Mouse (Mus musculus) thymus, postnatal 0 days (tissue): ENCODE measurements around the gene Tmem165. TPM values are rescaled to one million over a fixed set of nuclear protein-coding genes. Genes with fewer than 3 reads are reported as not detected.

Experiments used
- DNase-seq: peaks from one replicate; pipeline ENCODE4 v3.0.0-alpha.2; 2015; ENCODE audit warnings: low spot score
- polyA plus RNA-seq: library from polyadenylated mRNA; unstranded; fragments of >200 nt; fragmentation: Nextera tagmentation; extraction: Ambion mirVana; gene quantifications from 2 replicates; pipeline ENCODE4 v1.2.1, GENCODE M21; 2015

Gene Tmem165
- polyA plus RNA-seq = 59.3 and 73.1 TPM in 2 replicates

DNA sequence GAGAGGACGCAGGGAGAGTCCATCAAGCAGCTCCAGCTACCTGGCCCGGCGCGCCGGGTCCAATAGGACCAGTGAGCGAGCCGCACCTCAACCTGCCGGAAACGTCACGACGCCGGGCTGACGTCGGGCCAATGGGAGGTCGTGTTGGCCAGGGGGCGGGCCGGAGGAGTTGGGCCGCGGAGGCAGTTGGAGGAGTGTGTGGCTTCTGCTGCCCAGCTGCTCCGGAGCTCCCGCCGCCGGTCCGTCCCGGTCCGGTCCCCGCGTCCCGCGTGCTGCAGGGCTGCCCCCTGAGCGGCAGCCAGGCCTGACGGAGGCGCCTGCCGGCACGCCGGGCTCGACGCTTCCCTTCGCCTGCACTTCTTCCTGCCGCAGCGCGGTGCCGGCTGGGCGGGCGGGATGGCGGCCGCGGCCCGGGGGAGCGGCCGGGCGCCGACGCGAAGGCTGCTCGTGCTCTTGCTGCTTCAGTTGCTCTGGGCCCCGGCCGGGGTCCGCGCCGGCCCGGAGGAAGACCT is at the start of gene Tmem165:
Gene Tmem165, plus strand, starts transcription at position 131 of the 512 bp plus-strand sequence.
- DNase-seq = peak; percentile 90

DNA sequence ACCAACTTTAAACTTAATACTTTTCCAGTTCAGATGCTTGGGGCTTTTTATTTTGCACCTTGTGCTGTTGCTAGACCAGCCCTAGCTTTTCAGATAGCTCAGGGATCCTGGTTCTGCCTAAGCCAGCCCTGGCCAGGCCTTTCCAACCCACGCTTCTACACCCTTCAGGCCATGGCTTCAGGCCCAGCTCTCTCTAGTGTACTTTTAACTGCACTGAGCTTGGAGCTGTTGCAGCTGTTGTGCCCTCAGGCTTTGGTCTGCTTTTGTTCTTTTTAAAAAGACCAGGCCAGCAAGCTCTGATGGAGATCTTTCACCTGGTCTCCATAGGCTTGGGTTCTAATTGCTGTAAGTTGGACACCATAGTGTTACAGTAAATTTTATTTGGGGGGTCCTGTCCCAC is 48.0 kb upstream of the Tmem165 start:
- no peak for DNase-seq

DNA sequence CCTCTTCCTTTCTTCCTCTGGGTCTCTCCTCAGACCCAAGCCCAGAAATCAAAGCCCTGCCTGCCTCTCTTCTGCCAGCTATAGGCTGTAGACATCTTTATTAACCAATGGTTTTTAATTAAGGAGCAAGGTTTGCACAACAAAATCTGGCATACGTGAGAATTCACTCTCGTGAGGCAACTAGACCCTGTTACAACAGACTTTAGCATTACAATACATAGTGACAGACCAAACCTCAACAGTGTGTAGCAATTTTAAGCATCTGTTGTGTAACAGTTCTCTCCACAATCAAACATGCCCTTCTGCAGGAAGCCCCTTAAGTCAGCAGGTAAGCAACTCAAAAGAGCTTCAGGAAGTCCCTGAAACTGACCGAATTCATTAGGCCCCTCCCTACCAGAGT is 47.4 kb upstream of the Tmem165 start:
- no peak for DNase-seq

GRCm38 (mm10) chr5:76137586-76137985 is 46.1 kb upstream of the Tmem165 start:
- DNase-seq = no peak

DNA sequence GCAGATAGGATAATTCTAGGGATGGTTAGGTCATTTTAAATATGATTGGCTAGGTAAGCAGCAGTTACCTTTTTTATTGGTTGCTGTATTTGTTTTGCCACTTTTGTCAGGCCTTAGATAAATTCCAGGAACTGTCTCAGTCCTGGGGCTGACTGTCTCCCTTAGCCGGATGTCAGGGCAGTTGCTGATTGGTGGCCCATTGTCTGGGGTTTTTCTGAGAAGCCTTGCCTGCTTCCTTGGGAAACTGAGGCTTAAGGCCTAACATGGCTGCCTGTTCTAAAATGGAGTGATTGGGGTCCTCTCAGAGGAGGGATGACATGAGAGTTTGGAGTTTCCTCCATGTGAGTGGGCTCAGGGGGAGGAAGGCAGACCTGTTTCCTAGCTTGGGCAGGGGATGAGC is 45.6 kb upstream of the Tmem165 start:
- no peak for DNase-seq

- no peak for DNase-seq
These were observed 45.2 kb upstream of the Tmem165 start for GRCm38 (mm10) chr5:76138512-76138911.

GRCm38 (mm10) chr5:76139171-76139671 is 44.5 kb upstream of the Tmem165 start:
- DNase-seq = no peak

GRCm38 (mm10) chr5:76139808-76140729 is 43.6 kb upstream of the Tmem165 start, which contains the start of gene Srd5a3:
Gene Srd5a3, plus strand, starts transcription at chr5:76140271.
- peak; percentile 98 for DNase-seq

DNA sequence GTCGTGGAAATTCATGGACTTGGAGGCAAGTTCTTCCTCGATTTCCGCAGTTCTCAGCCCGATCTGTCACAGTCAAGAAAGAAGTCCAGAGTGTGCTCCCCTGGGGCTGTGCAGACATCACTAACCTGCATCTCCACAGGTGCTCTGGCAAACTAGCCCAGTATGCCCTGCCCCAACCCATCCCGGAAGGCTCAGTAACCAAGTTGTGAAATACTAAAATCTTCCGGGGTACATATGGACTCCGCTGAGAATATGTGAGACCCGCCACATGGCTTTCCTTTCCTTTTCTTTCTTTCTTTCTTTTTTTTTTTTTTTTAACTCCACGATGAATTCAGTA is 43.0 kb upstream of the Tmem165 start:
- DNase-seq = no peak

GRCm38 (mm10) chr5:76143356-76143755 is 40.3 kb upstream of the Tmem165 start:
- DNase-seq = no peak

DNA sequence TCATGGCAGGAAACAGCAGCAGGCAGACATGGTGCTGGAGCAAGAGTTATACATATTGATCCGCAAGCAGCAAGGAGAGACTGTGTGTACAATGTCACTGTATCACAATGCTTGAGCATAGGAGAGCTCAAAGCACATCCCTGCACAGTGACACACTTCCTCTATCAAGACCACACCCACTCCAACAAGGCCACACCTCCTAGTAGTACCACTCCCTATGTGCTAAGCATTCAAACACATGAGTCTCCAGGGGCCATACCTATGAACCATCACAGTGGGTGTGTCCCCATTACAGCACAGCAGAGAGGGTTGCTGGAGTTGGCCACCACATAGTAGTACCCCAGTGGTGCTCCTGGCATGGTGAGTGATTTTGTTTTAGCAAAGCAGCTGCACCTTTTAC is 37.3 kb upstream of the Tmem165 start:
- no peak for DNase-seq

DNA sequence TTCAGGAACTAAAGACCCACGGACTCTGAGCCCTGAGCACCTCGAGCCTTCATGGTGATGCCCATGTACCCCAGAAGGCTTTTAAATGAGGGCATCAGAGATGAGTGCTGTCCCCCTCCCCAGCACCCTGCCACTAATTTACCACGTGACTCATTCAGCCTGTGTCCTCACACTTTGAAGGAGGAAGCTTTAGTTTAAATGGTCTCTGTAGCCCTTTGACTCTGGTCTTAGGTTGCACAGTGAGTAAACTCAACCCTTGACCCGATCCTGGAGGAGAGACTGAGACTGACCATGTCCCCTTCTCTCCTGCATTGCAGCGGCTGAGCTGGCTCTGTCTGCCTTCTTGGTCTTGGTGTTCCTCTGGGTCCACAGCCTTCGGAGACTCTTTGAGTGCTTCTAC is 34.2 kb upstream of the Tmem165 start:
- no peak for DNase-seq

- DNase-seq = no peak
These were observed 30.7 kb upstream of the Tmem165 start for GRCm38 (mm10) chr5:76152956-76153355.

DNA sequence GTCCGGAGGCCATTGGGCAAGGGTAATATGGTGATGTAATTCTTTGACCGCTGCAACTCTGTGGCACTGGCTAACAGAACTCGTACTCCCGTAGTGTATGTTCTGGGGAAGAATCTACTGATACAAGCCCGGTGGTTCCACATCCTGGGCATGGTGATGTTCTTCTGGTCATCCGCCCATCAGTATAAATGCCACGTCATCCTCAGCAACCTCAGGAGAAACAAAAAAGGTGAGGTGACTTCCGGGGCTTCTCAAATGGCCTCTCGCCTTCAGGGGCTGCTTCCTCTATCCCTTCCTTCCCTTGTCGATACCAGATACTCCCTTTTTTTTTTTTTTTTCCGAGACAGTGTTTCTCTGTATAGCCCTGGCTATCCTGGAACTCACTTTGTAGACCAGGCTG is 30.2 kb upstream of the Tmem165 start:
- no peak for DNase-seq

GRCm38 (mm10) chr5:76154434-76155165 is 29.1 kb upstream of the Tmem165 start:
- no peak for DNase-seq

DNA sequence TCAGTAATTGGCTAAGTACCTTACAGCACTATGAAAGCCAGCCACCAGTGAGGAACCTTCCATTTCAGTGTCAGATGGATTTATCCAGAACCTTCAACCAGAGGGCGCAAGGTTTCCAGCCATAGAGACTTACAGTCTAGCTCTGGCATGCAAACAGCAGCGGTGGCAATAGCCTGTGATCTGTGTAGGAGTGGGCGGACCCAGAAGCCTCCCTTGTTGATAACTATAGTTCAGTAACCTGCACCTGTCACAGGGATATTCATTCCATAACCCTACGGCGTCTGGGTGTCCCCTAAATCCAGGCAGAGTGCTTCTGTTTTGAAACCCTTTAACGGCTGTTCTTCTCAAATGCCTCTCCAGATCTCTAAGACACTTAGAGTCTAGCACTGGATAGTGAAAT is 24.1 kb upstream of the Tmem165 start:
- DNase-seq = no peak

GRCm38 (mm10) chr5:76160086-76160485 is 23.6 kb upstream of the Tmem165 start:
- DNase-seq = no peak

DNA sequence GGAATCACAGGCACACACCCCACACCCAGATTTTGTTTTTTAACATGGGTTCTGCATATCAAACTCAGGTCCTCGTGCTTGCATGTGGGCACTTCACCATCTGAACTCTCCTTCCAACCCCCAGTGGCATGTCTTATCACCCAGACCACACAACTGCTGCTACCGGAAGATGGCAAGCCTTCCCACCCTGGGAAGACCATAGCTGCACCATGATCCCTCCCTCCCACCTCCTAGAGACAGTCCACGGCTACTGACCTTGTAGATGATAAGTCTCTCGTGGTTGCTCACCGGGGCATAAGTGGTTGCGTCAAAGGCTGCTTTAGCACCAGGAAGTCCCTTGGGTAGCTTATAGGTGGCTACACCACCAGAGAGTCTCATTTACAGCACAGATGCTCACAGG is 22.2 kb upstream of the Tmem165 start:
- DNase-seq = no peak

DNA sequence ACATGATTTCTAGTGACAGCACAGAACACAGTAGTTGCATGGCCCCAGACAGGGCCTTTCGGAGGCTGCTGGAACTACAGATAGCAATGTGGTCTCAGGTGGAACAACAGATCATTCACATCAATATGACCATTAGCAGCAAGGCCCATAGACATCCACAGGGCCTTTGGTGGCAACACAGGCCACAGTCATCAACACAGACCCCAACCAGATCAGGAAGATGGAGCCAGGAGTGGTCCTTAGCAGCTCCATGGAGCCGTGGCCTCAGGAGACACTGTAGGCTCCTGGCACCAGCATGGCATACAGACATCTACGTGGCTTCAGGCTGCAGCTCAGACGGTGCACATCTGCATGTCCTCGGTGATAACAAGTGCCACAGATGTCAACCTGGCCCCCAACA is 20.8 kb upstream of the Tmem165 start:
- DNase-seq = no peak

GRCm38 (mm10) chr5:76163828-76164390 is 19.8 kb upstream of the Tmem165 start:
- no peak for DNase-seq

DNA sequence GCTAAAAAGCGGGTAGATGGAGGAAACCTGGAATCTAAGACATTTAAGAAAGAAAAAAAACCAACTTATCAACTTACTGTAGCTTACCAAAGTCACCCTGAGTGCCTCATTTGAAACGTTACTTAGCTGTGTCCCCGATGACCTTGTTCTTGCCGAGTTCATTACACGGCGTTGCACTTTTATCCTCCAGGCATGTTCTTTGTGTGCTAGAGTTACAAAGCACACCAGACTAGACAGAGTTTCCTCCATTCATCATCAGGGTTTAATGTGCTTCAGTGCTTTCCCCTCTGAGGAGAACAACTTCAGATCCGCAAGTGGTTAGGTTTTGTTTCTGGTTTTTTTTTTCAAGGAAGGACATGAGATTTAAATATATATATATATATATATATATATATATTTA is 18.9 kb upstream of the Tmem165 start:
- DNase-seq = no peak

- no peak for DNase-seq
These were observed 13.2 kb upstream of the Tmem165 start for GRCm38 (mm10) chr5:76170522-76170921.
